Comparison of ENCODE assay signal across 8 mouse cellular contexts in genomic region chr7:102267113-102267579, GRCm38 (mm10). TPM values are rescaled to one million over a fixed set of nuclear protein-coding genes. Genes with fewer than 3 reads are reported as not detected.
DNase-seq lines count a peak whose midpoint lies in the region; ATAC-seq lines count a peak whose summit lies in the region.

No protein-coding gene starts in this region.

- ATAC-seq in inflammation-experienced regulatory T-cells, adult 6 months = peak; percentile 74

- H3K4me1 ChIP-seq in megakaryocyte, embryonic 14.5 days = peaks cover 39% of the 10 kb centered on the region

- H3K27me3 ChIP-seq in megakaryocyte, embryonic 14.5 days (replicated peaks) = no peaks in the 10 kb centered on the region

- H3K36me3 ChIP-seq in megakaryocyte, embryonic 14.5 days (replicated peaks; ENCODE audit: low read length) = peaks cover 14% of the 10 kb centered on the region

- H3K4me3 ChIP-seq in megakaryocyte, embryonic 14.5 days (replicated peaks) = peak overlapping the region; percentile 99

- DNase-seq in adrenal gland, adult (ENCODE audit: inconsistent age in 2 of 2, low spot score in 1 of 2) = peak; percentile 94 to 99
- peak; percentile 98 for DNase-seq in embryo, embryonic 10 days (ENCODE audit: low spot score)
- peak; percentile 97 for DNase-seq in gastrocnemius, postnatal 10 days
- DNase-seq in left cerebral cortex, adult 9 months (ENCODE audit: low spot score in 2 of 2) = peak; percentile 82 to 96
- DNase-seq in right cerebral cortex, adult 2 months (ENCODE audit: low spot score in 2 of 2) = peak; percentile 95 to 98
- DNase-seq in urinary bladder, postnatal 10 days (ENCODE audit: low spot score) = peak; percentile 84

- H3K9me3 ChIP-seq in megakaryocyte, embryonic 14.5 days = no peaks in the 10 kb centered on the region

RNA-seq across cellular contexts. Expression of gene Stim1, which starts 0.5 kb away (rescaled TPM):
- 100 to 1,000 TPM; 219 to 233 TPM for total RNA-seq in gastrocnemius, postnatal 10 days (2021)
- 10 to 100 TPM; 46.3 to 50.9 (median 48.2) TPM for polyA plus RNA-seq in inflammation-experienced regulatory T-cells, adult 6 months (2017; shearing (Covaris generic))
- polyA plus RNA-seq in megakaryocyte, embryonic 14.5 days (2012; ENCODE audit: insufficient read depth, low replicate concordance) = 106 and 312 TPM in 2 replicates

RNA-seq across cellular contexts. Expression of gene Rhog, which starts 11.3 kb away (rescaled TPM):
- 10 to 100 TPM; 23.9 to 30.1 TPM for total RNA-seq in gastrocnemius, postnatal 10 days (2021)
- polyA plus RNA-seq in inflammation-experienced regulatory T-cells, adult 6 months (2017; shearing (Covaris generic)) = 100 to 1,000 TPM; 135 to 199 (median 174) TPM
- polyA plus RNA-seq in megakaryocyte, embryonic 14.5 days (2012; ENCODE audit: insufficient read depth, low replicate concordance) = 210 and 238 TPM in 2 replicates

RNA-seq across cellular contexts. Expression of gene Pgap2, which starts 57.1 kb away (rescaled TPM):
- 10 to 100 TPM; 35.9 to 40.7 TPM for total RNA-seq in gastrocnemius, postnatal 10 days (2021)
- polyA plus RNA-seq in inflammation-experienced regulatory T-cells, adult 6 months (2017; shearing (Covaris generic)) = 10 to 100 TPM; 46.4 to 51.1 (median 47.1) TPM
- 8.0 and 17.3 TPM in 2 replicates for polyA plus RNA-seq in megakaryocyte, embryonic 14.5 days (2012; ENCODE audit: insufficient read depth, low replicate concordance)

RNA-seq across cellular contexts. Expression of gene Nup98, which starts 57.2 kb away (rescaled TPM):
- 10 to 100 TPM; 25.1 to 31.5 TPM for total RNA-seq in gastrocnemius, postnatal 10 days (2021)
- polyA plus RNA-seq in inflammation-experienced regulatory T-cells, adult 6 months (2017; shearing (Covaris generic)) = 10 to 100 TPM; 34.1 to 42.1 (median 39.1) TPM
- 0.81 and 1.1 TPM in 2 replicates for polyA plus RNA-seq in megakaryocyte, embryonic 14.5 days (2012; ENCODE audit: insufficient read depth, low replicate concordance)

Comparison
In these comparisons a context has a peak if more than half of its experiments do, and no peak if none do; other contexts are left out.
1. Peak in every context shown above with its lines: DNase-seq, ATAC-seq and H3K4me3 ChIP-seq.